Mouse (Mus musculus) left cerebral cortex, postnatal 10 days (tissue): ENCODE measurements at regions not wholly inside any gene's neighbourhood (a gene's known extent, or its start where the extent isn't known, plus 50 kb on each side); places are given as distances from the start of the nearest gene placed in this dataset.

Source experiments
- DNase-seq, 2 experiments: peaks; one replicate each; pipeline ENCODE4 v3.0.0; 2021 to 2022; ENCODE audit warnings: low spot score in 2 of 2, mixed read lengths in 1 of 2; ENCODE audit errors: extremely low spot score in 1 of 2
- intact Hi-C: fragments of 180-260 bp; cut with DNase I; formaldehyde crosslinking; loops from one replicate; pipeline ENCODE4 v1.15.1; 2025

GRCm38 (mm10) chr16:23838696-23839095, 52.1 kb downstream of the Sst start:
- no peak for DNase-seq
- intact Hi-C loops = no loop called here

GRCm38 (mm10) chr16:23838114-23838513, 52.6 kb downstream of the Sst start:
- no peak for DNase-seq
- intact Hi-C loops = no loop called here

- DNase-seq = no peak
- intact Hi-C loops = no loop called here
Observed at GRCm38 (mm10) chr16:23834991-23835390, 55.8 kb downstream of the Sst start.

GRCm38 (mm10) chr16:23833603-23834002, 57.2 kb downstream of the Sst start:
- intact Hi-C loops = no loop called here
- no peak for DNase-seq

GRCm38 (mm10) chr16:23833042-23833423, 57.7 kb downstream of the Sst start:
- no peak for DNase-seq
- intact Hi-C loops = no loop called here

GRCm38 (mm10) chr16:23832393-23833041, 58.2 kb downstream of the Sst start:
- intact Hi-C loops = no loop called here
- DNase-seq = no peak

GRCm38 (mm10) chr16:23825662-23826061, 65.1 kb downstream of the Sst start:
- intact Hi-C loops = no loop called here
- DNase-seq = no peak

- DNase-seq = no peak
- intact Hi-C loops = no loop called here
Observed at GRCm38 (mm10) chr16:23785216-23785615, 105.5 kb downstream of the Sst start.

GRCm38 (mm10) chr16:23784021-23784897, 106.5 kb downstream of the Sst start:
- DNase-seq = no peak
- intact Hi-C loops = no loop called here

- intact Hi-C loops = no loop called here
- DNase-seq = peak in 1 of 2 experiments; percentile 34
Observed at GRCm38 (mm10) chr16:23780440-23781231, 110.1 kb downstream of the Sst start.

- intact Hi-C loops = no loop called here
- no peak for DNase-seq
Observed at GRCm38 (mm10) chr16:23777894-23778293, 112.9 kb downstream of the Sst start.

GRCm38 (mm10) chr16:23777041-23777440, 113.7 kb downstream of the Sst start:
- no peak for DNase-seq
- intact Hi-C loops = no loop called here

GRCm38 (mm10) chr16:23776501-23776900, 114.3 kb downstream of the Sst start:
- intact Hi-C loops = no loop called here
- DNase-seq = no peak

GRCm38 (mm10) chr16:23758136-23758812, 132.5 kb downstream of the Sst start:
- intact Hi-C loops = no loop called here
- peak in 1 of 2 experiments; percentile 21 for DNase-seq

GRCm38 (mm10) chr16:23737026-23737425, 153.7 kb downstream of the Sst start:
- DNase-seq = no peak
- intact Hi-C loops = no loop called here

- DNase-seq = no peak
- intact Hi-C loops = no loop called here
Observed at GRCm38 (mm10) chr16:23735722-23736121, 155.0 kb downstream of the Sst start.

GRCm38 (mm10) chr16:23726562-23726961, 164.2 kb downstream of the Sst start:
- no peak for DNase-seq
- intact Hi-C loops = loop anchor here (10.0 kb wide), 1 partner anchor 128 kb away; no protein-coding TSS in a partner anchor

GRCm38 (mm10) chr16:23721745-23722144, 169.0 kb downstream of the Sst start:
- intact Hi-C loops = loop anchor here (10.0 kb wide), 1 partner anchor 133 kb away; no protein-coding TSS in a partner anchor
- DNase-seq = peak in 1 of 2 experiments; percentile 1

GRCm38 (mm10) chr16:23701156-23701555, 180.5 kb upstream of the Masp1 start:
- DNase-seq = peak in 1 of 2 experiments; percentile 20
- intact Hi-C loops = no loop called here
